Mouse (Mus musculus) C2C12 (cell line): Measurements from ENCODE around the gene Plekhm2. TPM values are rescaled to one million over a fixed set of nuclear protein-coding genes. Genes with fewer than 3 reads are reported as not detected.

Source experiments
- H3K27me3 ChIP-seq: one replicate; pipeline ENCODE4 v1.6.1; 2011; ENCODE audit not compliant: control insufficient read depth, insufficient read depth, insufficient read length
- H3K36me3 ChIP-seq: one replicate; pipeline ENCODE4 v1.6.1; 2011; ENCODE audit not compliant: control insufficient read depth, insufficient read depth
- H3K4me3 ChIP-seq: one replicate; pipeline ENCODE4 v1.5.1; 2011; ENCODE audit warnings: mild to moderate bottlenecking, control low read depth; ENCODE audit not compliant: poor library complexity, insufficient read depth, severe bottlenecking
- H3K79me2 ChIP-seq: one replicate; pipeline ENCODE4 v1.6.1; 2011; ENCODE audit not compliant: control insufficient read depth, insufficient read depth
- H3K79me3 ChIP-seq: one replicate; pipeline ENCODE4 v1.6.1; 2011; ENCODE audit warnings: low read depth, control low read depth
- H3ac ChIP-seq: one replicate; pipeline ENCODE3; 2011; ENCODE audit warnings: low read depth; ENCODE audit not compliant: control insufficient read depth, insufficient read length
- CEBPB ChIP-seq: IDR thresholded peaks from one replicate; pipeline ENCODE4 v1.6.1; 2011; ENCODE audit warnings: low read depth, mild to moderate bottlenecking, control low read depth, moderate library complexity
- CTCF ChIP-seq: IDR thresholded peaks from one replicate; pipeline ENCODE4 v1.5.1; 2011; ENCODE audit not compliant: control insufficient read depth, insufficient read depth, insufficient read length
- FOSL1 ChIP-seq: IDR thresholded peaks from one replicate; pipeline ENCODE4 v1.8.0; 2011; ENCODE audit warnings: mild to moderate bottlenecking, low read length; ENCODE audit not compliant: poor library complexity, insufficient read depth, severe bottlenecking
- MAX ChIP-seq: IDR thresholded peaks from one replicate; pipeline ENCODE4 v1.6.1; 2011; ENCODE audit warnings: mild to moderate bottlenecking, control low read depth
- MYOD1 ChIP-seq: IDR thresholded peaks from one replicate; pipeline ENCODE4 v1.6.1; 2011; ENCODE audit warnings: low read depth; ENCODE audit not compliant: control insufficient read depth, insufficient read length
- MYOG ChIP-seq: IDR thresholded peaks from one replicate; pipeline ENCODE4 v1.6.1; 2011; ENCODE audit not compliant: control insufficient read depth, insufficient read length; ENCODE audit errors: extremely low read depth
- USF1 ChIP-seq: IDR thresholded peaks from one replicate; pipeline ENCODE4 v1.6.1; 2011; ENCODE audit warnings: low read depth, mild to moderate bottlenecking, control low read depth, moderate library complexity
- polyA plus RNA-seq: library from polyadenylated mRNA; unstranded; fragments of >200 nt; fragmentation: generic; extraction: Trizol; gene quantifications from one replicate; pipeline ENCODE4 v1.2.1, GENCODE M21; 2012; ENCODE audit warnings: missing spikeins

The Plekhm2 gene
- polyA plus RNA-seq, 1 experiment = 13.1 TPM

- Histone ChIP-seq H3K27me3 (no peaks in the 10 kb centered on the region), H3K79me2 (peaks cover under 1% of the 10 kb centered on the region), H3ac (no peak overlapping the region), H3K79me3 (no peaks in the 10 kb centered on the region), H3K36me3 (no peaks in the 10 kb centered on the region), H3K4me3 (no peak overlapping the region)
- no peak for TF ChIP-seq CTCF
- no peak for TF ChIP-seq MAX
- no peak for TF ChIP-seq MYOD1
- no peak for TF ChIP-seq CEBPB
- no peak for TF ChIP-seq USF1
Measured at GRCm38 (mm10) chr4:141604493-141604892, 60.2 kb downstream of the Plekhm2 start.

GRCm38 (mm10) chr4:141603921-141604320 lies 60.8 kb downstream of the Plekhm2 start:
- no peaks in the 10 kb centered on the region for H3K27me3 ChIP-seq
- peaks cover 6% of the 10 kb centered on the region for H3K79me2 ChIP-seq
- no peaks in the 10 kb centered on the region for H3K36me3 ChIP-seq
- peaks cover 2% of the 10 kb centered on the region for H3K79me3 ChIP-seq
- TF ChIP-seq CEBPB (no peak), USF1 (no peak), MAX (no peak), CTCF (no peak), FOSL1 (no peak), MYOG (no peak), MYOD1 (no peak)
- H3K4me3 ChIP-seq = no peak overlapping the region
- no peak overlapping the region for H3ac ChIP-seq

- Histone ChIP-seq H3K4me3 (no peak overlapping the region), H3K79me3 (peaks cover 10% of the 10 kb centered on the region), H3K27me3 (no peaks in the 10 kb centered on the region), H3K79me2 (peaks cover 18% of the 10 kb centered on the region), H3K36me3 (no peaks in the 10 kb centered on the region), H3ac (no peak overlapping the region)
- TF ChIP-seq USF1 (no peak), MYOG (no peak), MYOD1 (no peak), CTCF (no peak), FOSL1 (no peak), MAX (no peak), CEBPB (no peak)
Measured at GRCm38 (mm10) chr4:141602523-141603223, 62.0 kb downstream of the Plekhm2 start.

GRCm38 (mm10) chr4:141601148-141601862 lies 63.4 kb downstream of the Plekhm2 start:
- Histone ChIP-seq H3ac (no peak overlapping the region), H3K79me3 (peaks cover 23% of the 10 kb centered on the region), H3K27me3 (no peaks in the 10 kb centered on the region), H3K36me3 (no peaks in the 10 kb centered on the region), H3K79me2 (peaks cover 32% of the 10 kb centered on the region), H3K4me3 (no peak overlapping the region)
- TF ChIP-seq CTCF = no peak
- no peak for TF ChIP-seq USF1
- no peak for TF ChIP-seq FOSL1
- no peak for TF ChIP-seq MYOG
- no peak for TF ChIP-seq CEBPB
- TF ChIP-seq MYOD1 = no peak
- no peak for TF ChIP-seq MAX

GRCm38 (mm10) chr4:141600364-141600763 lies 64.3 kb downstream of the Plekhm2 start:
- Histone ChIP-seq H3ac (no peak overlapping the region), H3K79me3 (peaks cover 25% of the 10 kb centered on the region), H3K4me3 (no peak overlapping the region), H3K36me3 (peaks cover 1% of the 10 kb centered on the region), H3K79me2 (peaks cover 38% of the 10 kb centered on the region), H3K27me3 (no peaks in the 10 kb centered on the region)
- no peak for TF ChIP-seq MAX
- no peak for TF ChIP-seq MYOG
- TF ChIP-seq FOSL1 = no peak
- TF ChIP-seq USF1 = no peak
- no peak for TF ChIP-seq MYOD1
- no peak for TF ChIP-seq CEBPB
- no peak for TF ChIP-seq CTCF
